Mouse (Mus musculus) CD4-positive helper T cell, adult 2 months (primary cell): Measurements from ENCODE around the gene Scin.

Source experiments
- DNase-seq: peaks from one replicate; pipeline ENCODE4 v3.0.0-alpha.2; 2012; ENCODE audit warnings: low read depth, missing footprints, low spot score

Gene Scin

GRCm38 (mm10) chr12:40108143-40108542 lies 25.9 kb downstream of the Scin start:
- DNase-seq: no peak

DNA sequence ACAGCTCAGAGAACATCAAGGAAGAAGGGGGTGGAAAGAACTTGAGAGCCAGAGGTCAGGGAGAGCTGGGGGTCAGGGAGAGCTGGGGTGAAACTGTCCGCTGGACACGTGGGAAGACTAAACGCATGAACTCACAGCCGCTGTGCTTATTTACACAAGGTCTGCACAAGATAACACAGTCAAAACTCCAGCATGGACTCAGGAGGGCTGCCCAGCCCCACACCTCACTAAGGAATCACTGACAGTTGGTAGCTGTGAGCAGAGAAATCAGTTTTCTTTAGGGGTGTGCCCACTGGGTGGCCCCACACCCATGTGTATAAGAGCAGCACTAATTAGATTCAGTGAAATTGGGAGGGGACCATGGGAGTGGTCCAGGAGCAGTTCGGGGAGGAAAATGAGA lies 27.2 kb downstream of the Scin start:
- no peak for DNase-seq

- DNase-seq: no peak
These were observed 29.3 kb downstream of the Scin start for GRCm38 (mm10) chr12:40104750-40105149.

DNA sequence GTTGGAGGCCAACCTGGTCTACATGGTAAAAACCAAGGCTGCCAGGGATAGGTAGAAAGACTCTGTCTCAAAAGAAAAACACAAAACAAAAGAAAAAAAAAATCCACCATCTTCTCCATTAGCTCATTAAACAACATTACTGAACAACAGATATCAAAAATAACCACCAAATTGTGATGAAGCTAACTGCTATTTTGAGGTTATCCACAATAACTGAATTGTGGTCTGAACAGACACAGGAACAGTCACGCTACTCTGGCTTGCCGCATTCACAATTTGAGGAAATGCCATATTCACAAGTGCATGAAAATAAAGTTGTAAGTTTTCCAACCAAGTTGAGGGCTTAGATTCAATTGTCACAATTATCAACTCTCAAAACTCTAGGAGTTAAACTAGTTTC lies 31.7 kb downstream of the Scin start:
- no peak for DNase-seq

GRCm38 (mm10) chr12:40099407-40099806 lies 34.6 kb downstream of the Scin start:
- no peak for DNase-seq

GRCm38 (mm10) chr12:40097449-40097848 lies 36.6 kb downstream of the Scin start:
- DNase-seq: no peak

DNA sequence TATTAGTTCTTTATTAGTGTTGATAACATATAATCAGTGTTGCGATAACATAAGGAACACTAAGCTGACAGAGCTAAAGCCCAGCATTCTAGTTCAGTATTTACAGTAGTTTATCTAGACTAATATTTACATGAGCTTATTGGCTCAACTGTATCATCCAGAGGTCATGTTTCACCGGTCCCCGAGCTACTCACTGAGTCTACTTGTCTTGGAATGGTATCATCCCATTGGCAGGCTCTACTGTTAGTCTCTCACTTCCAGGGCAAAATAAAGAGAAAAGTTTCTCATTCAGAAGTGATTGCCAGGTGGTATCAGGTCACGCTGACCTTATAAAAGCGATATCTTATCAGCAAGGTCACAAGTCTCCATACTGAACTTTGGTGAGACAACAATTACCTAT lies 37.0 kb downstream of the Scin start:
- no peak for DNase-seq

DNA sequence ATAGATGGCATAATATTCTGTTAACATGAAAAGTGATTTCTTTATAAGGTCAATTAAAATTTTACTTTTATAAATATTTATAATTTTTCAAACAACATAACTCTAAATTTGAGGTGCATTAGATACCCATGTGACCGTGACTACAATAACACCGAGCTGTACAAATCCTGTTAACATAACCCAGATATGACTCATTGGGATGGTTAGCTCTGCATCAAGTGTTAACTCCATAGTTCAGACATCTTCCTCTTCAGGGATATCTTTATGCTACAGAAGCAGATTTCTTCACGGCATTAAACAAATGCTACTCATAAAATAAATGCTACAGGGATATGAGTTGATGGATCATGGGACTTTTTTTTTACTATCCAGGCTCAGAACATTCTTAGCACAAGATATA lies 37.6 kb downstream of the Scin start:
- no peak for DNase-seq

DNA sequence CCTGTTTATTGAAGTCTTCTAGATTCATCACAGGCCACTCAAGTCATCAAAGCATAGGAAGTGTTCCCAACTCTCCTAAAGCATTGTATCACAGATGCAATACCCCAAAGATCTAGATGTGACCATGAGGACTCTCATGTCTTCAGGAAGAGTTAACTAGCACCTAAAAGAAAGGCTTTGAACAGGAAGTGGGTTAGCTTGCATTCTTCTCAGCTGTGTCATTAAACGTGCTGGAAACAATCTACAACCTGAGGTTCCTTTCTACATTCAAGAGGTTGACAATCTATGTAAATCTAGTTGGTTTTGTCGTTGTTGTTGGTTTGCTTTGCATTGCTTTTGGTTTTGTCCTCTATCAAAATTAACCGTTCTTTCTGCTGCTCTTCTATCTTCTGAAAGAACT lies 44.0 kb downstream of the Scin start:
- DNase-seq: peak; percentile 37

DNA sequence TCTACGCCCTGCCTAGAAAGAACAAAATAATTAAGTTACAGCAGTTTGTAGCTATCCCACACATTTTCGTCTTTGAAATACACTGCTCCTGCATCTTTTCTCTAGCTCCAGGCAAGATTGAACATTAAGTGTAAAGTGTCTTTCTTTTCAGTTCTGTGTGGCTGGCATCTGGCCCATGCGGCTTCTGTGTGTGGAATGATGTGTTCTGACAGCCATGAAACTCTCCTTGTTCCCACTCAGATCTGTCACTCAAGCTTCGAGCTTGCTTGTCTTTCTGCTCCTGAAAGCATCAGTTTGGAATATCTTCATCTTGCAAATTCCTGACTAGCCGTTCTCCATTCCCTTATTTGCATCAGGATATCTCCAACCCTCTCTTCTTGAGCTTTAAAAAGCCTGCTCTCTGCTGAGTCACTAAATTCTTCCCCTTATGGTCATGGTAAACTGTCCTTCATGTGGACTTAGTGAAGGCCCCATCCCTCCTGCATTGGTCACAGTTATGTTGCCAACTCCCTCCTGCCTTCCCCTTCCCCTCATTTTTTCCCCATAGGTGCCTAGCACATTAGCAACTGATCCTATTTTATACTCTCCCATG lies 48.2 kb downstream of the Scin start:
- no peak for DNase-seq

DNA sequence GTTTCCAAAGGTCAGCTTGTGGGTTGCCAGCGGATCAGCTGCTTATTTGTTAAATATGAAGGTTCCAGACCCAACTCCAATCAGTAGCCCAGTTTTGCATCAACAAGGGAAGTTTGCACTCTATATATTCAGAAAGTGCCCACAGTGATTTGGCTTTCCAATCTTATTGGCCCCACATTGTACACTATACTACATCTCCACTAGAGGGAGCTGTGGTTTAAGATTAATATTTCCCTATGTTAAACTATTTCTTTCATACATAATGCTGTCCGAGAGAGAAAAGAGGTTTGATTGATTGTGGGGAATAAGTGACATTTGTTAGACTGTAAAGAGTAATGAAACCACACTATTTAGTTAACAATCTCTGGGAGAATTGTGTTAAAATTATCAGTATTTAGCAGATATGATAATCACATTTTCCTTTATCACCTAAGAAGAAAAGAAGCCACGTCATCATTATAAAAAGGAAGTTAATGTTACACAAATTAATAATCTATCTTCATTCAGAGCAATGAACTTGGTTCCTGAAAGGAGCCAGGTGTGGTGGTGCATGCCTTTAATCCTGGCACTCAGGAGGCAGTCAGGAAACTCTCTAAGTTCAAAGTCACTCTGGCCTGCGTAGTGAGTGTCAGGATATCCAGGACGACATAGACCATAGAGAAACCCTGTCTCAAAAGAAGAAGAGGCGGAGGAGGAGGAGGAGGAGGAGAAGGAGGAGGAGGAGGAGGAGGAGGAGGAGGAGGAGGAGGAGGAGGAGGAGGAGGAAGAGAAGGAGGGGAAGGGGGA lies 51.4 kb downstream of the Scin start:
- peak; percentile 36 for DNase-seq

DNA sequence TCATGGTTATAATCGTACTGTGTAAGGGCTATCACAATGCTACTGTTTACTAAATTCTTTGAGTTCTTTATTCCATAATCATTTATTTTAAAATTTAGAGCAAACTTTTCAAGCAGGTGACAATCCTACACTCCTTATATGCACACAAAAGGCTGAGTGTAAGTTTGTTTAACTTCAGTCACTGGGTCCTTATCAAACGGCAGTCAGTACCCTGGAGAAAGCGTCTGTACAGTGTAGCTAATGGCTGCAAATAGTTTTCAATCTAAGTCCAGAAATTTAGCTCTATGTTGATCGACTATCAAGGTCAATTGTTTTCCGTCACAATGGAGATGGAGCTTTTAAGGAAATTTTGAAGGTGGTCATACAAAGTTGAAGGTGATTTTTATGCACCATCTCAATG lies 52.0 kb downstream of the Scin start:
- no peak for DNase-seq

DNA sequence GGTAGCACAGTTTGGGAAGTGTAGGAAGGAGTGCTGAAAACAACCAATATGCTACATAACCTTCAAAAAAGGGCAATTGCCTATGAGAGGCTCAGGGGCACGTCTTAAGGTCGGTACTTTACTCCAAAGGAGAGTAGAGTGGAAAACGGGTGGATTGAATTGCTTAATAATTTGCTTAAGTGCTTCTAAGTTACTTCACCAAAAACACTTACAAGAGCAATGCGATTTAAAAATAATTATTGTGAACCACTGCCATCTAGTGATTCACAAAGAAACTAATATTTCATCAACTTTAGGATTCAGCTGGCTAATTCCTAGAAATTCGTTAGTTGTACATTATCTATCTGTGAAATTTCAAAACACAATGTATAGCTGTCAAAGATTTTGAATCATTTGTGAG lies 60.4 kb downstream of the Scin start:
- no peak for DNase-seq

DNA sequence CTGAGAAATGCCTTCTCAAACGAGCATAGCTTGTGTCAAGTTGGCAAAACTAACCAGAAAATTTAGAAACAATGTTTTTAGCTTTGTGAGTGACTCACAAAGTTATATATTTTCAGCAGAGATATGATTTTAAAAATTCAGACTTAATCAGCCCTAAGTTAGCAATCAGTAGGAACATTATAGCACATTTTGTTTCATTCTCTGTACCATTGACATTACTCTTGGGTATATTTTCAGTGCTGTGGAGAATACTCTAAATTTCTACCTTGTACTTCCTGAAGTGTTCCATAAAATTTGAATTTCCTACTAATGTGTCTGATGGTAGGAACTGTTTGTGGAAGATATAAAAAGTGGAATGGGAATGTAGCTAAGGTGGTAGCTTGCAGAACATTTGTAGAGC lies 87.0 kb downstream of the Scin start:
- DNase-seq: no peak

- no peak for DNase-seq
These were observed 90.0 kb downstream of the Scin start for GRCm38 (mm10) chr12:40043816-40044585.

- peak; percentile 63 for DNase-seq
These were observed 94.0 kb downstream of the Scin start for GRCm38 (mm10) chr12:40040067-40040466.

- peak; percentile 94 for DNase-seq
These were observed 96.1 kb downstream of the Scin start, which contains the start of gene Arl4a for GRCm38 (mm10) chr12:40037876-40038463. Arl4a (minus strand) TSS chr12:40038025.

DNA sequence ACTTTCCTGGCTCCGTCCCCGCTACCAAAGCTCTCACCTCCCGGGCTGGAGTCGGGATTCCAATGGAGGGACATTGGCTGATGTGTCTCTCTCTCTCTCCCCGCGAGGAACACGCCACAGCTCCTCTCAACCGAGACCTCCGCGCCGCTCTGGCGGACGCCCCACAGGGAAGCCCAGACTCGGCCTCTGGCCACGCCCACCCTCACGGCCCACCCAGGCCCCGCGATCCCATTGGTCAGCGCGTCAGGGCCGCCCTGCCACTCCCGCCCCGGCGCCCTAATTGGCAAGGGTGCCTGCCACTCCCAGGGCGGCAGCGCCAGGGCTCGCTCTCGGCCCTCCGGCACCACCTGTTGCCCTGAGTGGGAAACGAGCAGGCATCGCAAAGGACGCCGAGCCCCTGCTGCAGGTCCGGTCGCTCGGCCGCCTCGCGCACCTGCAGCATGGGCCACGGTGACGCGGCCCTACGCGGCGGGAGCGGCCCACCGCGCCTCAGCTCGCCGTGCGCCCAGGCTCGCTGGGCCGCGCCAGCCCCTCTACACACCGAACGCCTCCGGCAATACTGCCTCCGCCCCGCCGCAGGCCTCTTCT lies 96.7 kb downstream of the Scin start:
- peak; percentile 97 for DNase-seq

- peak; percentile 64 for DNase-seq
These were observed 97.4 kb downstream of the Scin start for GRCm38 (mm10) chr12:40036666-40037065.

- DNase-seq: no peak
These were observed 98.5 kb downstream of the Scin start for GRCm38 (mm10) chr12:40035506-40035905.

DNA sequence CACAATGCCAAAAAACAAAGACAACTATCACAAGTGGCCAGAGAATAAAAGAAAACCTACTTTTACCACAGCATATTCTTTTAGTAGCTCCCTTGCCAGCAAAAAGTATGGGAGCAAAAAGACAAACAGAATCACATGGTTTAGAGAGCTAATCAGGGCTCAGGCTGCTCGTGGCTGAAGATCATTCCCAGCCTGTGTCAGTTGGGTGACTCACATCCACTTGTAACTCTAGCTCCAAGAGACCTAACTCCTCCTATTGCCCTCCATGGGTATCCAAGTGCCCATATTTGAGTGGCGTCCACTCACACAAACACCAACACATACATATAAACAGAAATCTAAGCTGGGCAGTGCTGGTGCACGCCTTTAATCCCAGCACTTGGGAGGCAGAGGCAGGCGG lies 104.8 kb downstream of the Scin start:
- no peak for DNase-seq

GRCm38 (mm10) chr12:40027846-40028245 lies 106.2 kb downstream of the Scin start:
- no peak for DNase-seq
